Mouse (Mus musculus): ENCODE data around the gene Mrps35. TPM values are rescaled to one million over a fixed set of nuclear protein-coding genes. Genes with fewer than 3 reads are reported as not detected.

Gene Mrps35
- total RNA-seq, 2 experiments from 2014 or later: 149 to 161 TPM

DNA sequence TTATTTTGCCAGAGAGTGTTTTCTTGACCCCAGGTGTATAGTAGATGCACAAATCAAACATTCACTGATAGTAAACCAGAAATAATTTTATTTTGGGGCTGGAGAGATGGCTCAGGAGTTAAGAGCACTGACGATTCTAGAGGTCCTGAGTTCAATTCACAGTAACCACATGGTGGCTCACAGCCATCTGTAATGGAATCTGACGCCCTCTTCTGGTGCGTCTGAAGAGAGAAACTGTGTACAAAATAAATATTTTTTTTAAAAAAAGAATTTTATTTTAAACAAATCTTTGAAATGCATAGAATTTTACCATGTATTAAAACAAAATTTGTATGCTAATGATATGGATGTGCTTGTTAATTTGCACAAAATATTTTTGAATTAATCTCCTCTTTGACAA, 46.0 kb downstream of the Mrps35 start:
- DNase-seq: no peak

DNA sequence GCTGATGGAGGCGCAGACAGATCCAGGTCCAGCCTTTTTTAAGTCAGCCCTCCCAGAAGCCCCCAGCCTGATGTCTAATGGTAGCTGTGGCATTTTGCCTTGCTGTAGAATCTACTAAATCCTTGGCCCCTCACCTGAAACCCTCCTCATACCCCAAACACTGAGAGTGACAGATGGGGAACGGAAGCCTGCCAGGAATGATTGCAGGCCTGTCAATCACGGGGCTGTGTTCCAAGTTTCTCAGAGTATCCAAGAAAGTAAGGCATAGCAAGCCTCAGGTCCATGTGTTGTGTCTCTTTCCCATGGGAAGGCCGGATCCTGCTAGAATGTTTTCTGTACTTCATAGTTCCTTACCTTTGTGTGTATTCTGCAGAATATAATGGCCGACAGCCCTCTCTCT, 47.6 kb downstream of the Mrps35 start:
- DNase-seq: no peak

DNA sequence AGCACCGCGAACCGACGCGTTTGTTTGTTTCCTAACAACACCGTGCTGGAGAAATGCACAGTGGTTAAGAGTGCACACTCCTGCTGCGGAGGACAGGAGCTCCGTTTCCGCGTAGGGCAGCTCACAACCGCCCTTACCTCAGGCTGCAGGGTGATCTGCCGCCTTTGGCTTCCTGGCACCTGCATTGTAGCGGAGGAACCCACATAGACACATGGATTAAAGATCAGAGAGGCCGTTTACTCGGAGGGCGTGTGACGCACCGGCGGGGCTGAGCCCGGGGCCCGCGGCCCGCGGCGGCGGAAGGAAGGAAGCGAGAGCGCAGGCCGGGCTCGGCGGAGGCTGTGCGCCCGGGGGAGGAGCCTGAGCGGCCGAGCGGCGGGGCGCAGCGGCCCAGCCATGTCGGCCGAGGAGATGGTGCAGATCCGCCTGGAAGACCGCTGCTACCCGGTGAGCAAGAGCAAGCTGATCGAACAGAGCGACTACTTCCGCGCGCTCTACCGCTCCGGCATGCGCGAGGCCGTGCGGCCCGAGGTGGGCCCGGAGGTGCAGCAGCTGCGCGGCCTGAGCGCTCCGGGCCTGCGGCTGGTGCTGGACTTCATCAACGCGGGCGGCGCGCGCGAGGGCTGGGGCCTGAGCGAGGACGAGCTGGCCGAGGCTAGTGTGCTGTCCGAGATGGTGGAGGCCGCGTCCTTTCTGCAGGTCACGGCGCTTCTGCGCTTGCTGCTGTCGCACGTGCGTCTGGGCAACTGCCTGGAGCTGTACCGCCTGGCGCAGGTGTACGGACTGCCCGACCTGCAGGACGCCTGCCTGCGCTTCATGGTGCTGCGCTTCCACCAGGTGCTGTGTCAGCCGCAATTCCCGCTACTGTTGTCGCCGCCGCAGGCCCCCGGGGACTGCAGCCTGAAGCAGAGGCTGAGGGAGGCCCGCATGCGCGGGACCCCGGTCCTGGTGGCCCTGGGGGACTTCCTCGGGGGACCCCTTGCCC, 48.9 kb downstream of the Mrps35 start, which contains the start of gene Klhl42:
Klhl42 (plus strand) TSS at position 244 of the 985 bp plus-strand sequence.
- peak; percentile 88 for DNase-seq

DNA sequence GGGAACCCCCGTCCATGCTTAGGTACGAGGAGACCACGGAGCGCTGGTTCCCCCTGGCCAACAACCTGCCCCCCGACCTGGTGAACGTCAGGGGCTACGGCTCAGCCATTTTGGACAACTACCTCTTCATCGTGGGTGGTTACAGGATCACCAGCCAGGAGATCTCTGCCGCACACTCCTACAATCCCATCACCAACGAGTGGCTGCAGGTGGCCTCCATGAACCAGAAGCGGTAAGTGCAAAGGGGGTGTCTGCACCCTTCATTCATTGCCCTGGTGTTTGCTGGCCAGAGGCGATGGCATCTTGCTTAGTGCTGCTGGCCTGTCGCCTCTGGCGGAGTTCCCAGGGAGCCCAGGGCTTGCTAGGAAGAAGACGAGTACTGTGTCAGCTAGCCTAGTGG, 49.6 kb downstream of the Mrps35 start:
- DNase-seq: peak; percentile 71

DNA sequence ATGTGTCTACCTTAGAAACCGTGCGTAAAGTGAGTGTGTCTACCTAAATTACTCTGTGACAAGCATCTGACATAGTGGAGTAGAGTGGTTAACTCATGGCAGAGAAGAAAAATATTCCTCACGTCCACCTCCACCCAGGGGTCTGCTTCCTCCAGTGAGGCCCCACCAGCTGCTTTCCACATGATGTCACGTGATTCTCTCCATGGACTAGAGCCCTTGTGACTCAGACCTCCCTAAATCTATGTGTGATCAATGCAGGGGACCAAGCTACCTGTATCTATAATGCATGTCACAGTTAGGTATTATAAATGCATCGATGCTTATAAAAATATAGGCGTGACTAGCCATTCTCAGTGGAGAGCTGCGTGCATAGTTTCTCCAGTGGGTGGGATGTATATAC, 52.2 kb downstream of the Mrps35 start:
- no peak for DNase-seq

DNA sequence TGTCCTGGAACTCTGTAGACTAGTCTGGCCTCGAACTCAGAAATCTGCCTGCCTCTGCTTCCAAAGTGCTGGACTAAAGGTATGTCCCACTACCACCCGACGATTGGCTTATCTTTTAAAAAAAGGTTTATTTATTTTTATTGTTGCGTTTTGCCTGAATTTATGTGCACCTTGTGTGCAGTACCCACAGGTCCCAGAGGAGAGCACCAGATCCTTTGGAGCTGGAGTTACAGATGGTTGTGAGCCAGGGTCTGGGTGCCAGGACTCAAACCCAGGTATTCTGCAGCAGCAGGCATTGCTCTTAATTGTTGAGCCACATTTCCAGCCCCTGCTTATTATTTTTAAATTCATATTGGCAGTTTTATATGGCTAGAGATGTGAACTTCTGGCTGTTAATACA, 53.5 kb downstream of the Mrps35 start:
- no peak for DNase-seq

DNA sequence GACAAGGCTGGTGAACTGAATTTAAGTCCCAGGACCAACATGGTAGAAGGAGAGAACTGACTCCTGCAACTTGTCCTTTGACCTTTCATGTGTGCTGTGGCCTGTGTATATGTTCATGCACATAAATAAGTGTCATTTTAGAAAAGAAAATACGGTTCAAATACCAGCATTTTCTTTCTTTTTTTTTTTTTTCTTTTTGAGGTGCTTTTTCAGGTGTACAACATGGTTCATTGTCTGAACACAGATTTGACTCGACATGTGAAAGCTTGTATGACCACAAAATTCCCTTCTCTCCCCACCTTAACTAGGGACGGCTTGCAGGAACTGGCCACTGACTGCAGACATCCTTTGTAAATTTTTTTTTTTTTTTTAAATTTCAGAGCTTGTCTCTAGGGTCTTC, 54.4 kb downstream of the Mrps35 start:
- no peak for DNase-seq

DNA sequence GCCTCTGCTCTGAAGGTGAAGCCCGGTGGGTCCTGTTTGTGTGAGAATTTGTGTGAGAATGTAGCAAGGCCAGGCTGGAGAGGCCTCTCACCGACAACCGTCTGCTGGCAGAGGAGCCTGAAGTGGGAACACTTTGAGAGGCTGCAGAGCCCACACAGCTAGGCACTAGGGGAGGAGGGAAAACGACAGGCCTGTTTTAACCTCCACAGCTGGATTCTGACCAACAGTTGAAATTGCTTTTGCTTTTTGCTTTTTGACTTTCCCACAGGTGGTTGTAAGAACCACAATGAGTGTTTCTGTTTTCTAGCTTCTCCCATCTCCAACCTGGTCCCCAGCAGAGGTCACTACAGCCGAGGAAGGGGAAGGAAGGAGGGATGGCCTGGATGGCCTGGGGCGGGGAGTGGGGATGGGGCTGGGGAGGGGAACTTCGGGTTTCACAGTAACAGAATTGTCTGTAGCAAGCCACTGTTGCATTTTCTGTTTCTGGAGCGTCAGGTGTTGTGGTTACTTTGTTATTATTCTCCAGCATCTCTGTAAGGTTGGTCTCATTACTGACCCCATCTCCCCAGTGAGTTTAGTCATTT, 54.9 kb downstream of the Mrps35 start:
- no peak for DNase-seq

DNA sequence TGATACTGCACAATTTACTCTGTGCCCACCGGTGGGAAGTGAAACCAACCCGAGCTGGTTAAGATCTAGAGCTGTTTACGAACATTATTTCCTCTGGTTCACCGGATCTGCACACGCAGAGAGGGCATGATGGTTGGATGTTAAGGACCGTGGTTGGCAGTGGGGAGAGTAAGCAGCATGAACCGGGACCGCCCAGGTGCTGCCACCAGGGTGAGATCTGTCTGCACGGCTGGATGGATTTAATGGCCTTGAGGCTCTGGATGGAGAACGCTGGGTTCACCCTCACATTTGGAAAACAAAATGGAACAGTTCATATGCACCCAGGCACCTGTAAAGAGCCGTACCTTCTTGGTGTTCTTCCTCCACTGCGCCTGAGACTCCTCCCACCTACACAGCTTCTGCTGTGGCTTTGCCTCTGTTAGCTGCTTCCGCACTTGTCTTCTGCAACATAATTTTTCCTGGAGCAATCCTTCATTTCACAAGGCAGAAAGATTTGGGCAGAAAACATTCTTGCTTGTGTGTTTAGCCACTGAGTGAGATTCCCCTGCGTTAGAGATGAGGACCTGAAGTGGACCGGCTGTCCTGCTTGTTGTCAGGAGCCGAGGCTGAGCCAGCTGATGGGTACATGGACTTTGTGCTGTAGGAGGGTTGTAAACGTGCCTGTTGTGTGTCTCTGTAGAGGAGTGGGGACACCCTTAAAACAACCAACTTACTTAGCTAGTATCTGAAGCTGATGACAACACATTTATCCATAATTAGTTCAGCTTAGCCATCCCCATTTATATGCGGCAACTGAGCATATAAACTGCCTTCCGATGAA, 57.1 kb downstream of the Mrps35 start:
- DNase-seq: no peak

DNA sequence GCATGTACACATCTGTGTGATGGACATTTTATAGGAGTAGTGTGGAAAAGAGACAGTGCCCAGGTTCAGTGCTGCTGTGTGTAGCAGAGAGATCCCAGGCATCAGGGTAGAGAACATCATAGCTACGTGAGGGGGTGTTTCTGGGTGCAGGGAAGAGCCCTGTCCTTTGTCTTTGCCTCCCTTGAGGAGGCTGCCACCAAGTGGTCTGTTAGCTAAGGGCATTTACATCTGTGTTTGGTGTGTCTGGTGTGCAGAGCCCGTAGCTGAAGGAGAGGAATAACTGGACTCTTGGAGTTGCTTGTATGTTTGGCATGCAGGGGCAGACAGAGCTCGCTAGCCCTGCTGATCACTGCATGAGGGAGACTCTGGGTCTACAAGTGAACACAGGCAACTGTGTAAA, 59.7 kb downstream of the Mrps35 start:
- DNase-seq: no peak

DNA sequence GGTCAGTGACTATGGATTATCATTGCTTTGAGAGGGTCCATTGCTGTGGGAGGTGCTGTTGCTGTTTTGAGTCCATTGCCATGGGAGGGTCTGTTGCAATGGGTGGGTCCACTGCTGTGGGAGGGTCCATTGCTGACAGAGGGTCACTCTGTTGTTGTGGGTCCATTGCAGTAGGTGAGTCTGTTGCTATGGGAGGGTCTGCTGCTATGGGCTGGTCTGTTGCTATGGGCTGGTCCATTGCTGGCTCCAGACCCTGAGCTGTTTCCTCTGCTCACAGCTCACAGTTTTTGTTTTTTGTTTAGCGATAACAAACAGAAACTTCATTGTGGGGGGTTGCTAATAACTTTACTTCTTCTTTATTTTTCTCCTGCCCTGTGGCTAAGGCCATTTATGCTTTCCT, 63.0 kb downstream of the Mrps35 start:
- DNase-seq: no peak

DNA sequence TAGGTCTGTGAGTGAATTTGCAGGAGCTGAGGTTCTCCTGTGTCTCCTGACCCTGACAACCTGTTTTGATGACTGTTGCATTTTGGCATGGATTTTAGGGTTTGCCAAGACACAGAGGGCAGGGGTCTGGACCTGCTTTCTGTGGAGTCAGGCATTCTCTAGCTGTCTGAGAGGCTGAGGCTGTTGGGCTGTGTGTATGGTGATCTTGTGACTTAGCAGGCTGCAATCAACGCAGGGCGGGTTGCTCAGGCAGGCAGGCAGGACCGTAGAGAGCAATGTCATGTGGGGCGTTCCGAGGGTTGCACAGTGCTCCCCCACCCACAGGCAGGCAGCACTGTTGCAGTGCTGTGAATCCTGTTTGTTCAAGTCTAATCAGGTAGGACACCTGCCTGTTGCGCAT, 64.2 kb downstream of the Mrps35 start:
- DNase-seq: no peak

DNA sequence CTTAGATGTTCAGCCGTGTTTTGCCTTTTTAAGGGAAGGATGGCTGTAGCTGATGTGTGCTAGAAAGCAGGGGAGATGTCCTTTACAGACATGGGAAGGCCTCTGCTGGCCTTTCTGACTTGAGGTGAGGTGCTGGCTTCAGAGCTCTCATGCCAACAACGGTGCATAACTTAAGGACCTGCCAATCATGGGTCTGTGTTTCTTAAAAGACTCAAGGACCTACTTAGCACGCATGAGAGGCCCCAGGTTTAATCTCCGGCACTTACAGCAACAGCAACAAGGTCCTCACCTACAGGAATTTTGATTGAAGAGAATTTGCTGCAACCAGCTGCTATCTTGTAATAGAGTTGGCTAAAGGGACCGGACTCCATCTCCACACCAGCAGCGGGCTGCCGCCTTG, 66.7 kb downstream of the Mrps35 start:
- DNase-seq: no peak

DNA sequence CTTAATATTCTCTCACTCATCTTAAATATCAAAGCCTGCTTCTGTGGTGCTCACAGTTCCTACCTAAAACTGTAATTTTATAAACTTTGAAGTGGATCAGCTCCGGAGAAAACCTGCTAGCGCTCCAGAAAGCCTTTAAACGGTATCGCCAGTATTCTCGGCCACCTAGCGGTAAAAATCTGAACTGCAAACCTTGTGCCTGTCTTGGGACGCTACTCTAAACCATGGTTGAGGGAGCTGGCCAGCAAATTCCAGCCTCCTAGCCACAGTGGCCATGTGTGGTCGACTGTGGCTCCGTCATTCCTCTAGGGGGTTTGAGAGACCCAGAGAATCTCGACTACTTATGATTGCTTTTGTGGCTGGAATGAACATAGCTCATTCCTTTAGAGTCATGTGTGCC, 74.0 kb downstream of the Mrps35 start:
- DNase-seq: peak; percentile 91

DNA sequence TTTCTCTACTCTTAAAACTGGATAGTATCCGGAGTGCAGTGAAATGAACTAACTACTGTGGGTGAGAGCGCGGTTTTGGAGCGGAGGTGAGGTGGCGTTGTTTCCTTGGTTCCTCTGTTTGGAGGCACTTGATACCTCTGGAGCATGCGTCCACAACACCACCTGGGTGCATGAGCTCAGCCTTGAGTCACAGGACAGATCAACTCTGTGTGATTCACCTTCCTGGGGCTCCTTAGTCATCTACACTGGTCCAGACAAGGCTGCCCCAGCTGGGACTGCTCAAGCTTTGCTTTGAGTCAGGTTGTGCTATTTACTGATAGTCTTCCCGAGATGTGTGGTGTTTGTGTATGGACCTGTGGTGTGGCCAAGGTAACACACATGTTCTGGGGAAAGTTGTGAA, 75.2 kb downstream of the Mrps35 start:
- DNase-seq: no peak

DNA sequence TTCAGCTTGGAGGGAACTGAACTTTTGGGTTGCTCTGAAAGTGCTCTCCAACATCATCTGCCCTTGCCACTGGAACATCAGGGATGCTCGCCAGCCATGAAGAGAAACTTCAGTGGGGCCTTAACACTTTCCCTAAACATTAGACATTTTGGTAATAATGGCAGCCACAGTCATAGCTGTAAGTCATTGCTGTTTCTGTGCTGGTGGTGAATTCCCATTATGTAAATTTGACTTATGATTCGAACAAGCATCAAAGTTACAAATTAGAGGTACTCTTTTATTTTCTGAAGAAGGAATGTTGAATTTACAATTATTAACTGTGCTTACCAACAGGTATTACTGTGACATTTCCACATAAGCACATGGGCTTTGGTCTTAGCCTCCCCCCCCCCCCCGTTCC, 75.6 kb downstream of the Mrps35 start:
- DNase-seq: no peak

DNA sequence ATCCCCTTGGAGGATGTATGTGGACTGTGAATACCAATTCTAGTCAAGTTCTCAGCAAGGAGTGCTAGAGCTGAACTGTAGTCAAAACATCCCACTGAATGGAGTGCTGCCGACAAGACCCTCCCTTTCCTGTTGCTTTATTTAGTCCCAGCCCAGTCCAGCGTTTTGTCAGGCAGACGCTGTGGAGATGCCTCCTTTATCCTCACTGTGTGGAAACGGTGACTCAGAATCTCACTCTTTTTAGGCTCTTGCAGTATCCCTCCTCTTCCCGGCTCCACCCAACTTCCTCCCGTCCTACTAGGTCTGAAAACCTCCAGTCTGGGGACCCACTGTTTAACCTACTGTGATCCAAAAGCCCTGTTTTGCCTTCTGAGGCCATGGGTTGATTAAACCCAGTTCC, 78.8 kb downstream of the Mrps35 start:
- DNase-seq: no peak

Other genes starting within 250 kb of the Mrps35 start
- 1 to 10 TPM; 1.3 to 3.4 TPM for gene Arntl2, start 246.7 kb upstream of the Mrps35 start, total RNA-seq (2021)
- not detected for gene Smco2, start 192.7 kb upstream of the Mrps35 start, total RNA-seq (2021)
- 10 to 100 TPM; 89.2 to 94.4 TPM for gene Ppfibp1, start 154.3 kb upstream of the Mrps35 start, total RNA-seq (2021)
- not detected for gene 1700034J05Rik, start 88.3 kb upstream of the Mrps35 start, total RNA-seq (2021)
- under 1 TPM; 0.72 to 0.97 TPM for gene Rep15, start 10.2 kb upstream of the Mrps35 start, total RNA-seq (2021)
- gene Mansc4, start 44.3 kb downstream of the Mrps35 start, total RNA-seq (2021): under 1 TPM in 1 of 2 experiments, not detected in 1; 0.51 TPM
- gene Klhl42, start 48.6 kb downstream of the Mrps35 start, total RNA-seq (2021): 10 to 100 TPM; 21.6 to 22.4 TPM
- 1 to 10 TPM; 1.0 TPM for gene Pthlh, start 221.4 kb downstream of the Mrps35 start, total RNA-seq (2021)

Data from adrenal gland, postnatal 10 days (tissue).